Mouse (Mus musculus) fibroblast of lung, adult 2 months (primary cell): ENCODE measurements at regions not wholly inside any gene's neighbourhood (a gene's known extent, or its start where the extent isn't known, plus 50 kb on each side); places are given as distances from the start of the nearest gene placed in this dataset.

ENCODE experiments used
- DNase-seq: peaks from one replicate; pipeline ENCODE4 v3.0.0-alpha.2; 2011; ENCODE audit warnings: low read depth

DNA sequence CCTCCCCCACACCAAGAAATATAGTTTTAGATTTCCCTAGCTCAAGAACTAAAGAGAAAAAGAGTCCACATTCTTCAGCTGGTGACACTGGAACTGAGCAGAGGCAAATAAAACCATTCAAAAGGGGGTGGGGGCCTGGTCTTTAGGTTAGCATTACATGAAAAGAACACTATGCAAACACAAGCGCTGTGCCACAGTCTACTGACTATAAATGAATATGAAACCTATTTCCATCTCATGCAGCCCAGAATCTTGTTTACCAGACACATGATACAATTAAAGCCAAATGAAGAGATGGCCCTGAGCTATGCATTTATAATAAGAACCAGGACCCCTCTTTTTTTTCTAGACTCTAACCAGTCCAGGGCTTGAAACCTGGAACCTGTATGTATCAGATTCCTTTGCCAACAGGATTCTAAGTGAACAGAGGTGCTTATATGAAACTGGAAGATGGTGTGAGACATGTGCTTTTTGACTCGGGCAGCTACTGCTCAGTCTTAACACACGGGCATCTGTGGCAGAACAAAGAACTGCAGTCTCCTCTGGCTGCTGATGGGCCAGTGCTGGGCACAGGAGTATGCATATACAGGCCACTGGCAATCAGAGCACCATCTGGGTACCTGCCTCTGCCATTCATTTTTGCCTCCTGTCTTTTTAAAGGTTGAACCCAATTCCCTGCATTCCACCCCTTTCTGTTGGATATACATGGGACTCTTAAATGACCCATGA, 308.5 kb downstream of the Sox4 start:
- no peak for DNase-seq

GRCm38 (mm10) chr13:28640826-28641225, 312.7 kb downstream of the Sox4 start:
- no peak for DNase-seq

DNA sequence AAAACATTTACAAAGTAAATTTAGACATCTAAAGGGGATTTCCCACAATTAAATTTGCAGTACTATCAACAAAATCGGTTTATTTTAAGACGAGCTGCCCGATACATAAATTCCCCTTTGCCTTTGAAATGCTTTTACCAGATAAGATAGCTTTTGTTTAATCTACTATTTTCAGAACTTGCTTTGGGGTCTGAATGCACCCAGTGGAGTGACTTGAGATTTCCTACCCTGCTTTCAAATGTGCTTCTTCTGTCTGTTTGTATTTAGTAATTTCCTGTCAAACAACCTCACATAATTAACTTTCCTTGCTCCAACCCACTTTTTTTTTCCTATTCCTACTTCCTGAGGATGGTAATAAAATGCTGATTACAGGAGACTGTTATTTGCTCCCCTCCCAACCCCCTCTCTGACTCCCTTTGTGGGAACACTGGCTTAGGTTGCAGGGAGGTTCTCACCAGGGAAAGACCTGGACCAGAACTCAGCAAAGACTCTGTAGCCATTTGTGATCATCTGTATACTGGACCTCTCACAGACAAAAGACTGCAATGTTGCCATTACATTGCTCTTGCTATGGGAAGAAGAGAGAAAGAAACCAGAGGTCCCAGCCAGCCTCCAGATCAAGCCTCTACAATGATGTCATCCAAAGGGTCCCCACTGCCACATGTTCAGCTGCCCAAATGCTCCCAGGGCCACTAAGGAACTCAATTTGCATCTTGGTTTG, 318.1 kb downstream of the Sox4 start:
- DNase-seq: no peak

DNA sequence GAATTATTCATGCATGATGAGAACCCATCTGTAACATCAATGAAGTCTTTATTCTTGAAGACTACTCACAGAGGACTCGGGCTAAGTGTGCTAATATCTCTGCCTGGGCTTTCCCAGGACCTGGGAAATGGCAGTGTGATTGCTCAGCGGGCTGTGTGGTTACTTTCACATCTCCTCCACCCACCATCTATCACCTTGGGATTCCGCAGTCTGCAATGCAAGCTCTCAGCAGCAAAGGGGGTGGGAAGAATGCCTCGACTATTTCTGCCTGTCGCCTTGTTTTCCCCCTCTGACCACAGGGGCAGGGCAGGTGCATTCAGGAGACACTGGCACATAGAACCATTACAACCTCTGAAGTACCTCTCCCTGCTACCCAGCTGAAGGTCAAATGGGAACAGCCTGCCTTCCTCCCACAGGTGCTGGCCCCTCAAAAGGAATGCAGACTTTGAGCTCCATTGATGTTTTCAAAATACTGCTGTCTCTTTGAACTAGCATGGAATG, 319.9 kb downstream of the Sox4 start:
- DNase-seq: peak; percentile 82

- DNase-seq: peak; percentile 47
Measured at GRCm38 (mm10) chr13:28629431-28630331, 323.8 kb downstream of the Sox4 start.

- no peak for DNase-seq
Measured at GRCm38 (mm10) chr13:28628751-28629150, 324.8 kb downstream of the Sox4 start.

- DNase-seq: no peak
Measured at GRCm38 (mm10) chr13:28618961-28619360, 334.6 kb downstream of the Sox4 start.

GRCm38 (mm10) chr13:28617503-28617902, 336.0 kb downstream of the Sox4 start:
- no peak for DNase-seq

DNA sequence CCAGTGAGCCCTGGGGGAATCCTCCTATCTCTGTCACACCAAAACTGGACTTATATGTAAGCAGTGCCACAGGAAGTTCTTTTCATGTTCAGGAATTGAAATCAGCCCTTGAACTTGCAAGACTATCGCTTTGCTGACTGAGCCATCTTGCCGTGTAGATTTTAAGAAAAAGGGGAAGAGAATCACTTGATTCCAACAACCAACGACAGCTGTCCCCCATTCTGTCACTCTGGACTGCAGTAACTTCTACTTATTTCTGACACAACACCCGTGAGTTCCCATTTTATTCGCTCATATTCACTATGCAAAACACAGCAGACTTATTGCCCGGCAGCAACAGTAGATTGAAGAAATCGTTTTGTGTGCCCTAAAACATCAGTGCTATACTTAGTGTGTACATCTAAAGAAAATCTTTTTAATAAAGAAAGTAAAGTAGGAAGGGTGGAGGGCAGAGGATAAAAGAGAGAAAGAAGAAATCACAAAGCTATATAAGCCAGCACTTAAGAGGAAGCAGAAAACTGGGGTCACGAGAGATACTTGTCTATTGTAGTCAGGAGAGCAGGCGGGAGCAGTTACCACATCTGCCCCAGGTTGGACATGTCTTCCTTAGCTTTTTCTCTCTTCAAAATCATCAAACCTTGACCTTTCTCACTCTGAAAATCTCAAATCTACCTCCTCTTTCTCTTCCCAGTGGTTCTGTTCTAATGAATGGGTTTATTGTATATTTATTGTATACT, 336.7 kb downstream of the Sox4 start:
- DNase-seq: no peak

- DNase-seq: no peak
Measured at GRCm38 (mm10) chr13:28607551-28608114, 345.9 kb downstream of the Sox4 start.

GRCm38 (mm10) chr13:28606651-28607050, 346.9 kb downstream of the Sox4 start:
- DNase-seq: no peak

DNA sequence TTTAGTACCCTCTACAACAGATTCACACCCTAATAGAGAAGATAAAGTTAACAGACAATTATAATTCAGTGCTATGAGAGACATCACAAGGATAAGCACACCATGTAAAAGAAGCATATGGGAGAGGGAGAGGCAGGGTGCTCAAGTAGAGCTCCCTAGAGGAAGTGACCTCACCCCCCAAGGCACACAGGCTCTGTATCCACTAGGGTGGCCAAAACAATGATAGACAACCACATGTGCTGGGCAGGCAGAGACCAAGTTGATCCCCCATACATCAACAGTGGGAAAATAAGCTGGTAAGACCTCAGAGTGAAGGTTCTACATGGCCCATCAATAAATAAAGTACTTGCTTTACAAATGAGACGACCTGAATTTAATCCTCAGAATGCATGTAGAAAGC, 347.7 kb downstream of the Sox4 start:
- DNase-seq: no peak

- DNase-seq: no peak
Measured at GRCm38 (mm10) chr13:28604016-28604415, 346.7 kb downstream of the Gm11361 start.

DNA sequence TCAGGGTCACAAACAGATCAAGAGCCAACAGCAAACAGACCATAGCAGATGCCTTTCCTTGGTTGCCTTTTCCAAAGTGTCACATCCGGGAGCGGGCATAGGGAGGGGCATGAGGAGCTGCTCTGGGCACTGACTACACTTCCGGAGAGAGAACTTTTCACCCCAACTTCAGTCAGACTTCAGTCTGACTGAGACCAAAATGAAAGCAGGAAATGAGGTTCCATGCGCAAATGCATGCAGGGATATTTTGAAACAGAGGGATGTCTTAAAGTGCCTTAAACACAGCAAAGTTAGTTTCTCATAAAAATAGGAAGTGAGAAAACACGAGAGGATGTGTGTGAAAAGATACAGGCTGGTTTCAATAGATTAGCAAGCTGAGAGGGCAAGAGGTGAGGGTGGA, 343.5 kb downstream of the Gm11361 start:
- DNase-seq: no peak

- DNase-seq: no peak
Measured at GRCm38 (mm10) chr13:28596367-28596766, 339.0 kb downstream of the Gm11361 start.

DNA sequence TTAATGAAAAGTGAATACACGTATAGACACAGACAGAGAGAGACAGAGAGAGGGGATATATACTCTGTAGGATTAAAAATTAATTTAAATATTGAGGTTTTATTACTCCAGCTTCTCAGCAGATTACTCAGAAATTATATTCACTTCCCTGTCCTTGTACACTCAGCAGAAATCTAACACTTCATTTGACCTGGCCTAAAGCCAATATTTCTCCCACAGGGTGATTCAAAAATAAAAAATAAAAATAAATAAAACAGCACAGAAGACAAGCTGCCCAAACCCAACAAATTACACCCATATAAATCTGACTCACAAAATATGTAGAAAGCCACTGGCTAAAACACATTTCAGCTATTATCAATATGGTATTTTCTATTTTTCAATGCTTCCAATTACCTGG, 334.8 kb downstream of the Gm11361 start:
- DNase-seq: no peak

DNA sequence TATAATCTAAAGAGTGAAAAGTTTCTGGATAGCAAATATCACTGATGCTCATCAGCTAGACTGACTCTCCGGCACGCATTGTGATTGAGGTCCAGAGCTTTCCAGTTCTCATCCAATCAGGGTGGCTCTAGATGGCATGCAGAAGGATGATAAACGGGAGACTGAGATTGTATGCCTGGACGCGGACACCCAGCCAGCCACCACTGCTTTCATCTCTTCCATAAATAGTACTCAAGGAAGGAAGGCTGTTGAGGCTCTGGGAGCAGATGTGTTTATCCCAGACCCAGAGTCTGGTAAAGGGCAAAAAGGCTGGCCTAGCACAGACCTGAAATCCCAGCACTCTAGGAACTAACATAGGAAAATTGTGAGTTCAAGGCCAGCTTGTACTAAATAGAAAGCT, 330.6 kb downstream of the Gm11361 start:
- no peak for DNase-seq

- no peak for DNase-seq
Measured at GRCm38 (mm10) chr13:28586693-28587092, 329.4 kb downstream of the Gm11361 start.

- DNase-seq: no peak
Measured at GRCm38 (mm10) chr13:28586140-28586539, 328.8 kb downstream of the Gm11361 start.

DNA sequence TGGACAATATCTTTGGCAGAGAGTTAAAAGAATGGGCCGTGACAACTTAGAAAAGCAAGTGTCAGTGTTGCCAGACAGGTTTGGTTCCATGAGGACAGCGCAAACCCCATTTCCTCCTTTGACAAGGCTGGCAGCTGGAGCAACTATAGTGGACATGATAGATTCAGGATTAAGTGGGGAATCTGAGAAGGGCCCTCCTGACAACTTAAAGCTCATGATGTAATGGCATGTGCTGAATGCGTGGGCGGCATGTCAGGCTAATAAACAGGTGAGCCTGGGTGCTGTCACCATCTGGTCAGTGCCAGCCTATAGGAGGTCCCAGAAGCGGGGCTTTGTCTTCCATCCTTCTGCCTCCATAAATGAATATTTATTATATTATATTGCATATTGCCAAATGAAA, 326.3 kb downstream of the Gm11361 start:
- DNase-seq: no peak

DNA sequence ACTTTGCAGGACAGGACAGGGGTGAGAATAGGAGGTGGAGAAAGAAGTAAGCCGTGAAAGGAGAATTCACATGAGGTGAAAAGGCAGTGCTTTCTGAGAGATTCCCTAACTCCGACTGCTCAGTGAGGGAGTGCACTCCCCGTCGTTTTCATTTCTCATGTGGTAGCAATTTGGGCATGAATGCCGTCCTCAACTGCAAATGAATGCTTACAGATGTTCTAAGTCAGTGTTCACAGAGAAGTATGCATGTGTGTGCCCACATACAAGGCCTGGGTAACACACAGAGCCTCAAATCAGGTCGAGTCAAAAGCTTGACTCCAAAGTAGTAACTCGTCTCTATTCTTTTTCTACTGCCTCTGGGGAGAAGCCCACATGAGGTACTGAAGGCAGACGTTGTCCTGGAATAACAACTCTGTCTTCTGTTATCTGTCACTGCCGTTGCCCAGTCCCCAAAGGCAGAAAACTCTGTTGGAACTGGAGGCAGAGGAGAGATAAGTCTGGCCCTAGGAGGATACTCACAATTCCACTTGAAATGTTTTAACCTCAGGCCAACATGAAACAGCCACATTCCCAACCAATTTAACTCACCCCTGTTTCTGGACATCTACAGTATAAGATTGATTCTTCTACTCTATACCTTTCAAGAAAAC, 318.0 kb downstream of the Gm11361 start:
- DNase-seq: no peak
